Comparison of ENCODE assay signal across 13 mouse cellular contexts in genomic region chr13:32266721-32267120, GRCm38 (mm10).
"Had no signal": no experiment of that assay in that cellular context is flagged by ENCODE, and none has a peak within 500 bp of the region (broad histone marks: within the 10 kb centered on the region; RNA-seq: fewer than 3 reads in every experiment).

No protein-coding gene starts in this region.

- H3K4me1 ChIP-seq: neural tube, embryonic 15.5 days had no signal

- H3K27ac ChIP-seq: kidney, postnatal 0 days; limb, embryonic 12.5 days; liver, embryonic 14.5 days; midbrain, embryonic 12.5 days; neural tube, embryonic 15.5 days had no signal

- H3K36me3 ChIP-seq: limb, embryonic 12.5 days; midbrain, embryonic 12.5 days; neural tube, embryonic 15.5 days had no signal

- DNase-seq: kidney, adult 9 months; kidney, postnatal 36 days; layer of hippocampus, adult 9-11 months; layer of hippocampus, postnatal 36 days; right cerebral cortex, adult 18-20 months; right cerebral cortex, postnatal 25 days; thymus, postnatal 36 days had no signal

- H3K9ac ChIP-seq: limb, embryonic 12.5 days; liver, embryonic 14.5 days; midbrain, embryonic 12.5 days; neural tube, embryonic 15.5 days had no signal

- H3K4me3 ChIP-seq: limb, embryonic 12.5 days; midbrain, embryonic 12.5 days; neural tube, embryonic 15.5 days had no signal

- H3K27me3 ChIP-seq: limb, embryonic 12.5 days; midbrain, embryonic 12.5 days; neural tube, embryonic 15.5 days had no signal

- H3K9me3 ChIP-seq: limb, embryonic 12.5 days; midbrain, embryonic 12.5 days; neural tube, embryonic 15.5 days had no signal

- ATAC-seq: midbrain, embryonic 16.5 days had no signal

- H3K4me2 ChIP-seq: limb, embryonic 12.5 days; midbrain, embryonic 12.5 days; neural tube, embryonic 15.5 days had no signal
